Mouse (Mus musculus) retina, postnatal 1 day (tissue): ENCODE data around the gene Phlda3.
A peak's percentile ranks its signal among the peaks of the same experiment; 100 is the strongest.

Experiments
- DNase-seq: peaks from one replicate; pipeline ENCODE4 v3.0.0-alpha.2; 2012

Phlda3 gene

GRCm38 (mm10) chr1:135794216-135795134, 28.6 kb downstream of the Phlda3 start:
- peak; percentile 73 for DNase-seq

- DNase-seq, result no peak
Observed at GRCm38 (mm10) chr1:135798492-135798891, 32.6 kb downstream of the Phlda3 start.

- DNase-seq, result no peak
Observed at GRCm38 (mm10) chr1:135799109-135799627, 33.2 kb downstream of the Phlda3 start.

- DNase-seq, result peak; percentile 80
Observed at GRCm38 (mm10) chr1:135800192-135800950, 34.5 kb downstream of the Phlda3 start.

- DNase-seq, result no peak
Observed at GRCm38 (mm10) chr1:135807546-135807945, 41.6 kb downstream of the Phlda3 start.

- no peak for DNase-seq
Observed at GRCm38 (mm10) chr1:135810180-135810579, 44.3 kb downstream of the Phlda3 start.

- peak; percentile 85 for DNase-seq
Observed at GRCm38 (mm10) chr1:135811016-135811646, 45.2 kb downstream of the Phlda3 start.

- DNase-seq, result no peak
Observed at GRCm38 (mm10) chr1:135812205-135812604, 46.3 kb downstream of the Phlda3 start.

GRCm38 (mm10) chr1:135812618-135813017, 46.7 kb downstream of the Phlda3 start:
- DNase-seq, result no peak

- DNase-seq, result no peak
Observed at GRCm38 (mm10) chr1:135813071-135813470, 47.2 kb downstream of the Phlda3 start.

GRCm38 (mm10) chr1:135813687-135814395, 47.9 kb downstream of the Phlda3 start:
- DNase-seq, result no peak

GRCm38 (mm10) chr1:135814531-135814930, 48.6 kb downstream of the Phlda3 start:
- no peak for DNase-seq

GRCm38 (mm10) chr1:135817595-135817994, 51.7 kb downstream of the Phlda3 start:
- DNase-seq, result no peak

- peak; percentile 60 for DNase-seq
Observed at GRCm38 (mm10) chr1:135818481-135819086, 52.7 kb downstream of the Phlda3 start, which contains the start of gene Lad1. TSS of gene Lad1 (plus strand) at chr1:135818598.
